Mouse (Mus musculus) cortical plate, adult 2 months (tissue): ENCODE data around the gene Enox1.

Experiments
- CTCF ChIP-seq: fragments of 200-500 bp; IDR thresholded peaks from 2 replicates; pipeline ENCODE4 v1.5.1; 2011; ENCODE audit warnings: mild to moderate bottlenecking, control low read depth, low read length; ENCODE audit not compliant: insufficient read depth; ENCODE audit errors: extremely low read depth
- POLR2A ChIP-seq: fragments of 200-500 bp; IDR thresholded peaks from 2 replicates; pipeline ENCODE4 v1.6.1; 2011; ENCODE audit warnings: mild to moderate bottlenecking, low read length, control low read depth; ENCODE audit not compliant: insufficient read depth; ENCODE audit errors: extremely low read depth

DNA sequence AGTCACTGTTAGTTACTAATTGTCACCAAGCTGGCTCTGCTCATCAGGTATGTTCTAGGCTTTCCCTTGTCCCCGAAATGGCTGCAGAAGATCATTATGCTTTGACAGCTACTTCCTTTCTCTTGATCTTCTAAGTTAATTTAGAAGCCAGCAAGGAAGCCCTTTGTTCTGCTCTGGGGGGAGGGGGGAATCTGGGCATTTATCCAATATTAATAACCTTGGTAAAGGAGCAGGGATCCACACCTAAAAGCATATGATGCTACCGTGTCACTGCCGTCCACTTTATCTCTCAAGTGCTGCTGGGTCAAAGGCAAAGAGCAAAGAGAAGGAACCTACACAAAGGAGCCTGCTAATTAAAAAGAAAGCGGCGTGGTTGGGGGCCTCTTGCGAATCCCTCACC, 19.6 kb upstream of the Enox1 start:
- no peak for TF ChIP-seq CTCF
- no peak for TF ChIP-seq POLR2A
